Mouse (Mus musculus) midbrain, postnatal 0 days (tissue): Measurements from ENCODE around the gene Gm4894. TPM values are rescaled to one million over a fixed set of nuclear protein-coding genes. Genes with fewer than 3 reads are reported as not detected.

Experiments used
- ATAC-seq: fragments of 200-750 bp; cut with Nextera tagmentation; 2 replicates; pipeline ENCODE4 v1.8.0; 2017; ENCODE audit warnings: moderate number of reproducible peaks, mild to moderate bottlenecking, moderate TSS enrichment, moderate library complexity; ENCODE audit not compliant: low FRiP score
- DNase-seq: peaks from one replicate; pipeline ENCODE4 v3.0.0-alpha.2; 2015; ENCODE audit warnings: low spot score
- H3K27ac ChIP-seq: fragments of 300-500 bp; sonication (generic); 2 replicates; pipeline ENCODE4 v1.5.1; 2014; ENCODE audit warnings: low read depth, mild to moderate bottlenecking, low read length, mixed read lengths
- H3K27me3 ChIP-seq: fragments of 300-500 bp; sonication (generic); 2 replicates; pipeline ENCODE4 v1.6.1; 2014; ENCODE audit warnings: low read length, control low read depth, mixed read lengths; ENCODE audit not compliant: insufficient read depth
- H3K36me3 ChIP-seq: fragments of 300-500 bp; sonication (generic); 2 replicates; pipeline ENCODE4 v1.6.1; 2014; ENCODE audit warnings: low read length, control low read depth, mixed read lengths; ENCODE audit not compliant: insufficient read depth
- H3K4me1 ChIP-seq: fragments of 300-500 bp; sonication (generic); 2 replicates; pipeline ENCODE4 v1.6.1; 2014; ENCODE audit warnings: mild to moderate bottlenecking, control low read depth, antibody characterized with exemption, low read length, mixed read lengths; ENCODE audit not compliant: insufficient read depth
- H3K4me2 ChIP-seq: fragments of 300-500 bp; sonication (generic); 2 replicates; pipeline ENCODE4 v1.6.1; 2014; ENCODE audit warnings: low read depth, mild to moderate bottlenecking, low read length, mixed read lengths; ENCODE audit not compliant: poor library complexity, severe bottlenecking
- H3K4me3 ChIP-seq: fragments of 300-500 bp; sonication (generic); 2 replicates; pipeline ENCODE4 v1.5.1; 2014; ENCODE audit warnings: low read depth, mild to moderate bottlenecking, low read length, moderate library complexity
- H3K9ac ChIP-seq: fragments of 300-500 bp; sonication (generic); replicated peaks from 2 replicates; pipeline ENCODE4 v1.6.1; 2014; ENCODE audit warnings: mild to moderate bottlenecking, low read length, moderate library complexity, mixed read lengths; ENCODE audit not compliant: poor library complexity, severe bottlenecking
- H3K9me3 ChIP-seq: fragments of 300-500 bp; sonication (generic); 2 replicates; pipeline ENCODE4 v1.6.1; 2016; ENCODE audit warnings: low read length, control low read depth
- CTCF ChIP-seq: IDR thresholded peaks from 2 replicates; pipeline ENCODE4 v1.5.1; 2016; ENCODE audit warnings: antibody characterized with exemption, mild to moderate bottlenecking
- WGBS: fragments of 180-500 bp; shearing (Covaris S2); extraction: QIAGEN DNeasy Blood & Tissue Kit; methylation state at CpG from one replicate; pipeline ENCODE4 v1.1.7; 2014; 5-methylcytosine and 5-hydroxymethylcytosine counted together
- polyA plus RNA-seq: library from polyadenylated mRNA; unstranded; fragments of >200 nt; fragmentation: Nextera tagmentation; extraction: Ambion mirVana; gene quantifications from 2 replicates; pipeline ENCODE4 v1.2.1, GENCODE M21; 2015
- total RNA-seq: library from RNA; depleted of rRNA; stranded (reverse); fragments of >200 nt; gene quantifications from 2 replicates; pipeline ENCODE4 v1.2.3, GENCODE M21; 2014

Gm4894 gene
- total and polyA plus RNA-seq, 2 experiments from 2014 or later = not detected

- ATAC-seq (no peak), DNase-seq (no peak)
- Histone ChIP-seq H3K4me1 (no peaks in the 10 kb centered on the region), H3K4me2 (no peak overlapping the region), H3K4me3 (no peak overlapping the region), H3K27me3 (no peaks in the 10 kb centered on the region), H3K9me3 (no peaks in the 10 kb centered on the region), H3K9ac (no peak overlapping the region), H3K27ac (no peak overlapping the region), H3K36me3 (no peaks in the 10 kb centered on the region)
- TF ChIP-seq CTCF = no peak
- WGBS = 72% methylated on average over 9 of the region's 9 CpGs
Observed at GRCm38 (mm10) chr9:49227442-49227841, 22.9 kb upstream of the Gm4894 start.

GRCm38 (mm10) chr9:49229054-49229453 lies 21.3 kb upstream of the Gm4894 start:
- ATAC-seq = no peak
- WGBS = 95% methylated on average over 2 of the region's 2 CpGs
- TF ChIP-seq CTCF = no peak
- Histone ChIP-seq H3K9me3 (no peaks in the 10 kb centered on the region), H3K4me1 (no peaks in the 10 kb centered on the region), H3K27ac (no peak overlapping the region), H3K9ac (no peak overlapping the region), H3K27me3 (no peaks in the 10 kb centered on the region), H3K4me2 (no peak overlapping the region), H3K4me3 (no peak overlapping the region), H3K36me3 (no peaks in the 10 kb centered on the region)
- no peak for DNase-seq

- peak; percentile 58 for DNase-seq
- H3K36me3 ChIP-seq = no peaks in the 10 kb centered on the region
- TF ChIP-seq CTCF = peak; percentile 59
- ATAC-seq = no peak
- H3K27ac ChIP-seq = no peak overlapping the region
- no peaks in the 10 kb centered on the region for H3K27me3 ChIP-seq
- no peaks in the 10 kb centered on the region for H3K9me3 ChIP-seq
- 0 out of 2 replicates have a peak, but pooled peaks cover 6% of the 10 kb centered on the region for H3K4me1 ChIP-seq
- H3K4me3 ChIP-seq = no peak overlapping the region
- H3K4me2 ChIP-seq = no peak overlapping the region
- H3K9ac ChIP-seq = no peak overlapping the region
- 40% methylated on average over 7 of the region's 7 CpGs for WGBS
Observed at GRCm38 (mm10) chr9:49246839-49247238, 3.5 kb upstream of the Gm4894 start.

GRCm38 (mm10) chr9:49268949-49269348 lies 18.6 kb downstream of the Gm4894 start:
- WGBS = 64% methylated on average over 7 of the region's 7 CpGs
- Histone ChIP-seq H3K4me2 (no peak overlapping the region), H3K4me3 (no peak overlapping the region), H3K4me1 (no peaks in the 10 kb centered on the region), H3K36me3 (no peaks in the 10 kb centered on the region), H3K27ac (no peak overlapping the region), H3K9ac (no peak overlapping the region), H3K9me3 (no peaks in the 10 kb centered on the region), H3K27me3 (no peaks in the 10 kb centered on the region)
- ATAC-seq (no peak), DNase-seq (no peak)
- no peak for TF ChIP-seq CTCF

GRCm38 (mm10) chr9:49273566-49273965 lies 23.2 kb downstream of the Gm4894 start:
- no peak overlapping the region for H3K4me2 ChIP-seq
- TF ChIP-seq CTCF = no peak
- ATAC-seq (no peak), DNase-seq (peak; percentile 39)
- H3K9ac ChIP-seq = no peak overlapping the region
- H3K27me3 ChIP-seq = no peaks in the 10 kb centered on the region
- 43% methylated on average over 7 of the region's 7 CpGs for WGBS
- H3K4me1 ChIP-seq = no peaks in the 10 kb centered on the region
- no peaks in the 10 kb centered on the region for H3K9me3 ChIP-seq
- no peaks in the 10 kb centered on the region for H3K36me3 ChIP-seq
- H3K4me3 ChIP-seq = no peak overlapping the region
- no peak overlapping the region for H3K27ac ChIP-seq

- no peaks in the 10 kb centered on the region for H3K36me3 ChIP-seq
- H3K4me3 ChIP-seq = no peak overlapping the region
- no peaks in the 10 kb centered on the region for H3K4me1 ChIP-seq
- ATAC-seq = no peak
- WGBS = 42% methylated on average over 4 of the region's 4 CpGs
- no peak for TF ChIP-seq CTCF
- no peaks in the 10 kb centered on the region for H3K27me3 ChIP-seq
- H3K27ac ChIP-seq = no peak overlapping the region
- H3K9me3 ChIP-seq = no peaks in the 10 kb centered on the region
- DNase-seq = peak; percentile 77
- no peak overlapping the region for H3K9ac ChIP-seq
- no peak overlapping the region for H3K4me2 ChIP-seq
Observed at GRCm38 (mm10) chr9:49275976-49276375, 25.6 kb downstream of the Gm4894 start.
